Mouse (Mus musculus): ENCODE results near the gene Tmed10.

The Tmed10 gene

DNA sequence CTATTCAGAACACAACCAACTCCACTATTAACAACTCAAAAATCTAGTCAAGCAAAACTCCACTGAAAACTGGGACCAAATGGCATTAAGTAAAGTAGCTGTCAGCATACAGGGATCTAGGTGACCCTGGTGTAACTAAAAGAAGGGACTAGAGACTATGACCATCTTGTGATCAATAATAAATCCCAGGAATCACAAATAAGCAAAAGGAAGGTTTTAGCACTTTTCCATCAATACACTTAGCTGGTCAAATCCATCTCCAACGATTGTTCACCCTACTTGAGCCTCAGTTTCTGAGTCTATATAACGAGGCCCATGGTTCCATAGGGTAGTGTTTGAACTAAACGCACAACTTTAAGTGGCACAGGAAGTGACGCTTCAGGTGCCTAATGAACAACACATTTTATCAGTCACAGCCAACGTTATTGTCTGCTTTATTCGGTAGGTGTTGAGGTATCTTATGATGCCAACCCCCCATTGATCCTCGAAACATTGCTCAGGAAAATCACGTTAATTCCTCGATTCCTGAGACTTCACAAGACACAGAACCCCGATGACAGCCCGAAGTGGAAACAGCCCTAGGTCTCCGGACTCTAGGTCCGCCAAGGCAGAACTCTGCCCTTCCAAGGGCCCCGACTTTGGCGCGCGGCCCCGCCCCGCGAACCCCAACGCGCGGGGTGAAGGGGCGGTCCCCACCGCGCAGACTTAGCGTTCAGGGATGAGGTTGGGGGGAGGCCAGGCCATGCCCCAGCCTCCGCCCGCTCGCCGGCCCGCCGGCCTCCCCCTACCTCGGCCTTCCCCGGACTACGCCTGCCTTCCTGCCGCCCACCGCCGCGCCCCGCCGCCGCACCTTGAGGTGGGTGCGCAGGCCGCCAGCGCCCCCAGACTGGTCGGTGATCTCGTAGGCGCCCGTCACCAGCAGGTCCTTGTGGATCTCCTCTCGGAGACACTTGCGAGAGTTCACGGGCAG, 771 bp downstream of the Tmed10 start:
- DNase-seq = peak; percentile 58

DNA sequence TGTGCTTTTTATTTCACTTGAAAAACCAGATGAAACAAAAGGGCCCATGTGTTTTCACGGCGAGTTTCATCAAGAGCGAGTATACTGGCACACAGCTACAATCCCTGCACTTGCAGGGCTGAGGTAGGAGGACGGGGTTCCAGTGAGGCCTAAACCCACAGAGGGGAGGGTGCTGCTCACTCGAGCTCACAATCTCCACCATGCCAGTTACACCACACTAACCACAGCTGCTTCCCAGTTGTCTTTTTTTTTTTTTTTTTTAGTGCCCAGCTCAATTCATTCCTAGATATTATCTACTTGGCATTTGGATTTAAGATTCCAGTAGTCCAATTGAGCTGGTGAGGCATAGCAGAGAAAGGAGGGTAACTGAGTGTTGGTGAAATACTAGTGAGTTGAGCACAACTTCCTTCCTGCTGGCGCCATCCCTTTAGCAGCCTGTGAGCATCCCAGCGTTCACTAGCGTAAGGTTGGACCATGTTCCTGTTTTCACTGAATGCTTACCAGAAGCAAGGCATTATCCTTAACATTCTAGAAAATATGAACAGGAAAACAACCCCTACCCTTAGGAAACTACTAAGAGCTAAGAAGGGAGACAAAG, 2.5 kb downstream of the Tmed10 start:
- DNase-seq = no peak

DNA sequence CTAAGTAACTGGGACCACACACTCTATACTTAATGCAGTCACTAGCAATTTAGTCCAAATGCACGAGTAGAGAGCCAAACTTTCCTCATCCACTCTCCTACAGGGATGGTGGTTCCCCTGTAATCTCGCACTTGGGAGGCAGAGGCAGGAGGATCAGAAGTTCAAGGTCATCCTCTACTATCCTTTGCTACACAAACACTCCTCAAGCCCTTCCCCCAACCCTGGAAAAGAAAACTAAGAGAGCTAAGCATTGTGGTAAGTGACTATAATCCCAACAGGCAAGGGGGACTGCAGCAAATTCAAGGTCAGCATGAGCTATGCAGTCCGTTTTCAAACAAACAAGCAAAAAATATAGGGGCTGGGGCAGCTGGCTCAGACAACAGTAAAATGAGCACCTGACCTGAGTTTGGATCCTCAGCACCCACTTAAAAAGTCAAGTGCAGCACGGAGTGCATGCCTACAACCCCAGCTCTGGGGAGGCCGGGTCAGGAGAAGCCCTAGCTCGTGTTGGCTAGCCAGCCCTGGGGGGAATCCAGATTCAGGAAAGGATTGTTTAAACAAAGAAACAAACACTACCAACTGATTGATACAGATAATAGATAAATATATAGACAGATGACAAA, 6.1 kb downstream of the Tmed10 start:
- no peak for DNase-seq

DNA sequence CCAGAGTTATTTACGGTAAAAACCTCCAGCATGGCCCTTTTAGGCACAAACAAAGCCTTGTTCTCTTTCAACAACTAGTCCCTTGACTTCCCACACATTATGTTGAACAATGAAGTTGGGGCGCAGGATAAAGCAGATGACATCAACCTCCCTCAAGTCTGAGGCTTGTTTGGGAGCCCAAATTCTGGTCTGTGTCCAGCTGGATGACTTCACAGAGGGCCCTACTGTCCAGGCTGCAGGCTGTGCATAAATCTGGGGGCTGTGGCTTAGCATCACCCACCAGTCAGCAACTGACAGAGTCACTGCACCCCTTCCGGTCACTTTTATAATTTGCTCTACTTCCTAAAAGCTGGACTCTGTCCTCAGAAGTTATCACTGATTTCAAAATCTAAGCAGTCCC, 8.4 kb downstream of the Tmed10 start:
- no peak for DNase-seq

DNA sequence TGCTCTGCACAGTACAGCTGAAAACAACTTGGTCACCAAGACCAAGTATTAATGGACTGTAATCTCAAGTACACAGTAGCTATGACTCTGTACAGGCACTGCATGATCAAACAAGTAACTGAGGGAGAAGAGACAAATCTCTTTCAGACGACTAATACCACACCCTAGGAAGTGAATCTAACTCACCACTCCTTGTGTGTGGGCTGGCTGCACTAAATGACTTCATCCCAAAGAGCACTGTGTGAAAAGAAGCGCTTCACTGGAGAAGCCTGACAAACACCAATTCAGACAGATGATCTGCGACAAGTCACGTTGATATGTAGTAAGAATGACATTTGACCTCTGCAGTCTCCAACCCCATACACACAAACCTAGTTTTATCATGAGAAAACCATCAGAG, 12.1 kb downstream of the Tmed10 start:
- DNase-seq = no peak

DNA sequence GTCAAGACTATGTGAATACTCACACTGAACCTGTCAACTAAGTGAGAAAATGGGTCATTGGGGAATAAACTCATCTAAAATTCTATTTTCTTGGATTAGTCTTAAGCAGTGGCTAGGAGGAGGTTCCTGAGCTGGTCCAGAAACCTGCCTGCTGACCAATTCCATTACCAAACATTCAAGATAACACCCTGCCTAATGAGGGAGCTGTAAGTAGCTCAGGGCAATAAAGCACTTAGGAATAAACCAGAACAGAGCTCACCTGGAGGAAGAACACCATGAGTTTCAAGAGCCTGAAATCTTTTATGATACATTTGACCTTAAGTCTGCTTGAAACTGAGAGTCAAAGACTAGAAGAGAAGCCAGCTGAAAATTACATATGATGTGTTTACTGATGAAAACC, 13.1 kb downstream of the Tmed10 start:
- no peak for DNase-seq

DNA sequence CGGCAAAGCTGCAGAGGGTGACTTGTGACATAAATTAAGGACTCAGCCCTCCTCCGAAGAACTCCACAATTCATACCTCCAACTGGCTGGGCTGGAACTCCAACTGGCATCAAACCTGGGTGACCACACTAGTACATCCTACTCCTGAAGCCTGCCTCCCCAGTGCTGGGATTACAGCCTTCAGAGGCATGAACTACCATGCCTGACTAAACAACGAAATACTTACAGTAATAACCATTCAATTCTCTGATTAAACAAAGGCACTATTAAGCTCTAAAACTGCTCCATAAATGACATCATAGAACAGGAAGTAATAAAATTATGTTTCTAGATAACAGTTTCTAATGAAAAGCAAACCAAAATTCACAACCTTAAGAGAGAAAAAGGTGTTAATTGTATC, 13.5 kb downstream of the Tmed10 start:
- DNase-seq = no peak

DNA sequence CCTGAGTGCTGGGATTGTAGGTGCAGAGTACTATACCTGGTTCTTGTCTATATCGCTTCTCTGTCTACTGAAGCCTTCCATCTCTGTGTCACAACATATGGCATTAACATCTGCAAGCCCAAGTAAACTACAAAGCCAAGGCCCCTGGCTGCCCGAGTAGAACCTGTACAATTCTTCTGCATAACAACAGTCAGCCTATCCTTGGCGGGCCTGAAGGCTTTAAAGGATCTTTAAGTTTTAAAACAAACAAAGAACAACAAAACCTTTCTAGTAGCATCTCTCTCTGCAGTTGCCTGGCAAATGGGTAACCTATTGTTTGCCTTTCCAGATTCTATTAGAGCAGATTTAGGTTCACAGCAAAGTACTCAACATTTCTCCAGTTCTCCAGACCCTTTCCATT, 20.6 kb downstream of the Tmed10 start:
- DNase-seq = no peak

DNA sequence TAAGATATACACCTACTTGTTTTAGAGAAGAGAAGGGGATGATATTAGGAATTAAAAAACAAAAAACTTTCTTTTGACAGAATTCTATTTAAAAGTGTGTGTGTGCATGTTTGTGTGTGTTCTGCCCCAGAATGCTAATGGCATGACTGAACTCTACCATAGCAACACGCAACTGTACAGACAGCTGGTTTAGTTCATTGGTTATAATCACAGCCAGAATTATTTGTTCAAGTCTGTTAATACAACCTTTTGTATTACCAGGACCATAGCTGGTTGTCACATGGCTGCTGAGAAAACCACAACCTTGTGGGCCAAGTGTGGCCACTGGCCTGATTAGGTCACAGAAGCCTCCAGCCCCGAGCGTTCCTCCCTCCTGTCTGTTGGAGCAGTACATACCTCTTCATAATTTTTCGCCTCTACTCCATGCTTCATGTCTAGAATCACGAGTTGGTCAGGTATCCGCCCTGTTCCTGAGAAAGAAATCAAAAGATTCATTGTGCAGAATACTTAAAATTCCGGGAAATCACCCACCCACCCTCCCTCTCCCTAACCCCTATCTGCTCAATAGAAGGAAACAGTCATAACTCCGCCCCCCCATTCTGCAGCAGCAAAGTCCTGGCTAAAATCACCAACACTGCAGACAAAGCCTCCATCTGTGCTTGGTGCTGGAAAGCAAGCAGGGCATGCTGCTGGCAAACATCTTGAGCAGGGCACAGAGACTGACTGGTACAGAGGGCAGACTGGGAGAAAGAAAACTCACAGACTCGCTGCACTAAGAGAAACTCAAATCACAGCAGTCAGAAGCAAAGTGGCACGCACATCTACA, 24.0 kb downstream of the Tmed10 start:
- peak; percentile 18 for DNase-seq

DNA sequence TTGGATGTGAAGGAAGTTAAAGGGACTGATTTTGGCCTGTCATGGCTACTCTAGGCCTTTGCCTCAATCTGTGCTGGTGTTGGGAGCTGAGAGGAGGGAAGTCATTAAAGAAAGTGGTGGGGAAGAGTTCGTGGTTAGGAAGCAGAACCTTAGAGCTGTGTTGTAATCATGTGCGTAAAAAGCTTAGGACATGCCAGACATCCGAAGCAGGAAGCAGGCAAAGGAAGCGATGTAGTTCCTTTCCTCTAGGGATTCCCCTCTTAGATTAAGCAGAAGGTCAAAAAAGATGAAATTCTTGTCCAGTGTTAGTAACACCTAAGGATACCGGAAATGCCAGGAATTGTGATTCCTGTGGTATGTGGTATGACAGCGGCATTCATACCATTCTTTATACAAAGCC, 26.3 kb downstream of the Tmed10 start:
- no peak for DNase-seq

DNA sequence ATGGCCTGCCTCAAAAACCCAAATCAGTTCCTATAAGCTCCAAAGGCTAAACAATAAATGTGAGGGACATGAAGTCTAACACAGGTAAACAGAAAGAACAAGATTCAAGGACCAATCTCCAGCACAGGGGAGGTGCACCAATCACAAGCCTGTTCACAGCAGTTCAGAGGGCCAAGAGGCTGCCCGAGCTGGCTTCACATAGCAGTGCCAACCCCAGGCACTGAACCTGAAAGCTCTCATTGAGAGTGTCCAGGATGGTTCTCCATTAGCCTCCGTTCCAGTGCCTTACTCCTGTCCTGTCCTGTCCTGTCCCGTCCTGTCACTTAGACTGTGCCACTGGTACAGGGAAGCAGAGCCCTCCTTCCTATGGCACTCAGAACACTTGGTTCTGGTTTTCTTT, 27.5 kb downstream of the Tmed10 start:
- DNase-seq = no peak

DNA sequence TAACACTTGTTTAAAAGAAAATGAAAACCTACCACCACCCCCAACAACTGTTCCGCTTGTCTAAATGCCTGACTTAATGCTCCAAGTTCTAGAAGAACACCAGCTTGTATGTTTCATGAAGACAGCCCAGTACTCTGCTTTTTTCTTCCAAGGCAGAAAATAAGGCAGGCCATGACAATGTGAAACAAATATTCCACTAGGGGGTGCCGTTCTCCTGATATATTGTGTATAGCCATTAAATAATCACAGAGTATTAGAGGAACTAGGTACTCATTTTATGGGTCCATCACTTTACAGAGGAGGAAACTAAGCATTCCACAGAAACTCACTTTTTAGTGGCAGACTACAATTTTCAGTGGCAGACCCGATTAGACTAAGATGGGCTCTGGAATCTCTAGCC, 28.3 kb downstream of the Tmed10 start:
- peak; percentile 19 for DNase-seq

DNA sequence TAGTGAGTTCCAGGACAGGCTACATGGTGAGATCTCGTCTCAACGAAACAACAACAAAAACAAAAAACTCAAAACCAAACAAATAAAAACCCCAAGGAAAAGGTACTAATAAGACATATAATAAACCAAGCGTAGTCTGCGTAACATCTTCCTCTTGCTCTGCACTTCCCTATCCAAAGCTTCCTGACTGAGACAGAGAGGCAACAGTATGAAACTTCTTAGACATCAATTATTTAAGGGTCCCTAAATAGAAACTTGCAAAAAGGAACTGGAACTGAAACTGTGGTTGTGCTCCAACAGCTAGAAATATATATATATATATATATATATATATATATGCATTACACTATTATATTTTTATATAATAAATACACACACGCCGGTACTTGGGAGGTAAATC, 29.1 kb downstream of the Tmed10 start:
- DNase-seq = no peak

DNA sequence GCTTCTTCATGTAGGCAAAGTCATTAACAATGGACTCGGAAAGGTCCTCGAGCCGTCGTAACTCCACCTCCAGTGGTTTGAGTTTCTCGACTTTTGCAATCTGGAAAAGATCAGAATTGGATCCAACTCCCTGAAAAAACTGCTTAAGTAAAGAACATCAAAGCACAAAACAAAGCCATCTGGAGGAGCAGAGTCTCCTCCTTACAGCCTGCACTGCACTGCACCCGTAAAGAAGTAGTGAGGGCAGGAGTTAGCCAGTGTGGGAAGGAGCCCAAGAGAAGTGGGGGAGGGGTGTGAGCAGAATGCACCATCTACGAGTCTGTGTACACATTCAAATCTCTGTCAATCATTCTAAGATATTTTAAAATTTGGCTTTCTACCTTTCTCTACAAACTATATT, 30.4 kb downstream of the Tmed10 start:
- no peak for DNase-seq

DNA sequence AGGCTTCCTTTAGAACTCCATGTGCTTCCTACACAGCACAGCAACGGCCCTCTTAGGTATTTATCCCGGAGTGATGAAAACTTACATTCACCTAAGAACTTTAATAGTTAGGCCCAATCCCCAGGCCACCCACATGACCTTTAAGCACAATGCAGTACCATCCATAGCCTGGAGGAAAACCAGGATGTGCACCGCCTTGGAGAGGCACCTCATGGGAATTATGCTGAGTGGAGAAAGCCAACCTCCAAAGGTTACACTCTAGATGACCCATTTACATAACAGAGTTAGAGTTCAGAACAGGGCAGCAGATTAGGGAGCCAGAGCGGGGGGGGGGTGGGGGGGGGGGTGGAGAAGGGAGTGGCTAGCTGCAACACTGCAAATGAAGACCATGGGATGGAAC, 32.3 kb downstream of the Tmed10 start:
- DNase-seq = no peak

DNA sequence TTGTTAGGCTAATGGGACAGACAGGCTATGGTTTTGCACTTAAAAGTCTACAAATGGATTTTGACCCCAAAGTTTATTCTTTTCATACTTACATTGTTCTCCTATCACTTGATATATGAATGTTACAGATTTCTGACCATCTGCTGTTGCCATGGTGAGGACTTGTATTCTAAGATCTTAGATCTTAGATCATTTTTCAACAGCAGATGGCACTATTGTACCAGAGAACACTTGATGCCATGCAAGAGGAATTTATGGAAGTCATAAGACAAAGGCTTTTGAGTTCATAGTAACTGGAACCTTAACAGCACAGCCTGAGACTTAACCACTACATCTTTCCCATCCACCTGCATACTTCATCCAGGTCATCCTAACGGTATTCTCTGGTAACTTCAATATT, 33.5 kb downstream of the Tmed10 start:
- DNase-seq = no peak

DNA sequence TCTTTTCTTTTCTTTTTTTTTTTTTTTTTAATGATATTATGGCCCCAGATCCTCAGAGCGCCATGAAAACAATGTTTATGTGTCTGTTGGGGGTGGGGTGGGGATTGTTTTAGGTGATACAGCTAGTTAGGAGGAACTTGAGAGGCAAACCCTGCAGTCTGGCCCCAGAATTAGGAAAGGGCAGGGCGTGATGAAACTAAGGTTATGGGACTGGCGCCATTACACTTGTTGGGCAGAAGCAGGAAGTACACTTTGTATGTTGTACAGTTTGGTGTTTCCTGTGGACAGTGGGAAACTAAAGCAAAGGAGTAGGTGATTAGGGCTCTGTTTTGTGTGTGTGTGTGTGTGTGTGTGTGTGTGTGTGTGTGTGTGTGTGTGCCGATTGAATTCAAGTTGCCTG, 34.7 kb downstream of the Tmed10 start:
- DNase-seq = no peak

DNA sequence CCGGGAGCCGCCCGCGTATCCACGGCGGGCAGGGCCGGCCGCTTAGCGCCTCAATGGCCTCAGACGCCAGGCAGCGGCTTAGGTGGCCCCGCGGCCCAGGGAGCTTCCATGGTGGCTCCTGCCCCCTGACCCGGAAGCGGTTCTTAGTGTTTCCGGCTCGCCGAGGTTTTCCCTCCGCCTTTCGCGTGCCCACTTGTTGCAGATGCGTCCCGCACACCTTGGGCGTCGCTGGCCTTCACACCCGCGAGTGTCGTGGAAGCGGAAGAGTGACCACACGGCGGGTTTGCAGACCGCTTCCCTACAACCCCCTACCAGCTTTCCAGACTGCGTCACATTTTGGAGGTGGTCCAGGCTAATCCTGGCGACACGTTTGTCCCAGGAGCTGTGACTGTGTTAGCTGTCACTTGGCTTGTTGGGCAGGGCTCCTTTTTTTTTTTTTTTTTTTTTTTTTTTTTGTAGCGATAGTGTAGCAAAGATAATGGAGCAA, 35.4 kb downstream of the Tmed10 start, which contains the start of gene Nek9:
TSS of gene Nek9 (minus strand) at position 120 of the 487 bp plus-strand sequence.
- DNase-seq = peak; percentile 98

DNA sequence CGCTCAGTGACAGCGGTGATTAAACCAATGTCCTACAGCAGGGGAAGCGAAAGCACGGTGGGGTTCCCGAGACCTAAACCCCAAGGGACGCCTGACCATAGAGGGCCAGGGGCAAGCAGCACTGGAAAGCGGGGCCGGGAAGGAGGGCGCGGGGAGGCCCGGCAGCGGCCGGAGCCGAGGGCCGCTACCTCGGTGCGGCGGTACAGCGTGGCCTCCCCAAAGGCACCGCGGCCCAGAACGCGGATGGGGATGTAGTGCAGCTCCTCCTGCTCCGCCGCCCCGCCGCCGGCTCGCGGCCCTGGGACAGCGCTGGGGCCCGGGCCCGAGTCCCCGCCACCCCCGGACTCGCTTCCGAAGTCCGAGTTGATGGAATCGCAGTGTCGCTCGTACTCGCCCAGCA, 35.8 kb downstream of the Tmed10 start:
- DNase-seq = peak; percentile 19

DNA sequence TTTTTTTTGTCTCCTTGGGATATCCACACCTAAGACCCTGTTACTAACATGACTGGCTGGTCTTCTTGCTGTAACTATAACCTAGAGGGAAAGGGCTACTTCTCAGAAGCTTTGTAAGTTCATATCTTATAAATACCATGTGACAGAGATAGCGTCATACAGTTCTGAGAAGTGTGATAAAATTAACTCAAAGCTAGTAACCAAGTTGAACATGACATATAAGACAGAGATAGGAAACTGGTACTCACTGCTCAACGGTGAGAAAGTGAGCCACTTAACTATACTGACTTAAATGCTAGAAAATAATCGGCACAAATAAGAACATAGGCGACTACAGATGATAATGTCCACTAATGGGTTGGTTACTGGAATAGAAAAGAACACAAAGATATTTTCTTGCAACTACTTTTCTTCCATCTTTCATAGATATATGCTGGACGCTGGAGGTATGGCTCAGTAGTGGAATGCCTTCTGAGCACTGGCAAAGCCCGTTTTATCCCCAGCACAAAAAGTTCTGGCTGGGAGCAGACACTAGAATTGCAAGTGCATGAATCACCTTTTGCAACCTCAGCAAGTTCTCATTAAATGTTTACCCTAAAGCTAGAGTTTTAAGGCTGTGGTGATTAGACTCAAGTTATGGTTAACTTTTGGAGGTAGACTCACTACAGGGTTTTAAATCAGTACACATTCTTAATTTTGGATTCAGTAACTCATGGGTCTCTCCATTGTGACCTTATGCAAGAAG, 36.9 kb downstream of the Tmed10 start:
- DNase-seq = no peak

DNA sequence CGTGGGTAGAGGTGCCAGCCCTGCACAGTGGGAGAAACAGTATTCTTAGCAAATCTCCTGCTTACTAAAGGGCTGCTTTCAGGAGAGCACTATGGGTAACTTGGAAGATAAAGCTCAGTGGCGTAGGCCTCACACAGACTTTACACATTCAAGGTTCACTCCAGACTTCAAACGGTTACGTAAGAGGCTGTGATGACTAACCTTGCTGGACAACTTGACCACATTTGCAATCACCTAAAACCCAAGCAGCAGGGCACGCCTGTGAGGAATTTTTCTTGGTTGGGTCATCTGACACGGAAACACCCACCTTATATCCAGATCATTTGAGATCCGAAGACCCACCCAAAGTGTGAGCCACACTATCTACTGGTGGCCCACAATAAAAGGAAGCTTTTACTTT, 44.5 kb downstream of the Tmed10 start:
- DNase-seq = no peak

DNA sequence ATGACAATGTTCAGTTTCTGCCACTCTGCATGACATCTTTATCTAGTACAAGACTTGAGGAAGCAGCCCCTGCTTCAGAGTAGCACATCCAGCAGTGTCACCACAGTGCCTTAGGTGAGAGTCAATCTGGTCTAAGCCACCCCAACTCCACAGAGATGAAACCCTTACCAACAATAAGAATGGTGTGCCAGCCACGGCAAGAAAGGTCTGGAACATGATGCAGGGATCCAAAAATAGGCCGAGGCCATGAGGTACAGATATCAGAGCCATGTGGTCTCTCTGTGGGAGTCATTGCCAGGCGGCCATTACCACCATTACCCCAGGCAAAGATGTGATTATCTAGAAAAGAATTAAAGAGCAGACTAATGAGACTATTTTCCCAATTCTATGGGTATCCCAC, 66.0 kb downstream of the Tmed10 start:
- no peak for DNase-seq
